Mouse (Mus musculus) MEL (cell line): Measurements from ENCODE around the gene D10Wsu102e.

ENCODE experiments used
- CTCF ChIP-seq, 3 experiments: IDR thresholded peaks in 2 of 3; conservative IDR thresholded peaks in 1 of 3; 2 replicates each; pipeline ENCODE4 v1.5.1; 2011 to 2012; ENCODE audit warnings: low read length in 3 of 3, low read depth in 2 of 3, mild to moderate bottlenecking in 2 of 3, improper control_type of control experiment in 1 of 3, inconsistent platforms in 1 of 3, mixed read lengths in 1 of 3, moderate library complexity in 1 of 3; ENCODE audit not compliant: control insufficient read depth in 1 of 3, insufficient read depth in 1 of 3, poor library complexity in 1 of 3, severe bottlenecking in 1 of 3
- POLR2A ChIP-seq, 2 experiments: IDR thresholded peaks; 2 replicates each; pipeline ENCODE4 v1.6.1; 2011 to 2012; ENCODE audit warnings: low read length in 2 of 2, mild to moderate bottlenecking in 2 of 2, control low read depth in 1 of 2, improper control_type of control experiment in 1 of 2, low read depth in 1 of 2, moderate library complexity in 1 of 2; ENCODE audit not compliant: control insufficient read depth in 1 of 2, insufficient read depth in 1 of 2, poor library complexity in 1 of 2
- TAL1 ChIP-seq: IDR thresholded peaks from 2 replicates; pipeline ENCODE4 v1.6.1; 2012; ENCODE audit warnings: mild to moderate bottlenecking, inconsistent platforms, low read length, moderate library complexity, mixed read lengths

DNA sequence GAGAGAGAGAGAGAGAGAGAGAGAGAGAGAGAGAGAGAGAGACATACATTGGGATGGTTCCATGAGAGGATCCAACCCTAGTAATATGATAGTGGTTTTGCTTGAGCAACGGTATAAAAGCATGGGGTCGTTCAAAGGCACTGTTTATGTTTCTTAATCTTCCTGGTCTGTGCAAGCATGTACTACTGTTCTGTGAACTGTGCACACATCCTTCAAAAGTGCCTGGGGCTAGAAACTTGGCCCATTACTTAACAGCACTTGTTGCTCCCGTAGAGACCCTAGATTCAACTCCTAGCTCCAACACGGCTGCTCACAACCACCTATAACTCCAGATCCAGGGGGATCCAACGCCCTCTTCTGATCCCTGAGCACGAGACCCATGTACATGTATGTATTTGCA is 39.6 kb upstream of the D10Wsu102e start:
- no peak for TF ChIP-seq TAL1
- no peak for TF ChIP-seq CTCF (IDR thresholded peaks at IDR 0.05 in 2 of 3, conservative IDR thresholded peaks at IDR 0.05 in 1 of 3; ENCODE audit: control insufficient read depth in 1 of 3, insufficient read depth in 1 of 3, low read depth in 2 of 3, low read length in 3 of 3, poor library complexity in 1 of 3, severe bottlenecking in 1 of 3)
- no peak for TF ChIP-seq POLR2A (IDR thresholded peaks at IDR 0.05; ENCODE audit: control insufficient read depth in 1 of 2, insufficient read depth in 1 of 2, low read depth in 1 of 2, low read length in 2 of 2, poor library complexity in 1 of 2)
